Mouse (Mus musculus) gastrocnemius, postnatal 25 days (tissue): ENCODE results near the gene Tesk2. TPM values are rescaled to one million over a fixed set of nuclear protein-coding genes. Genes with fewer than 3 reads are reported as not detected.
A peak's percentile ranks its signal among the peaks of the same experiment; 100 is the strongest.
"Not testable (repeated sequence)": the region's sequence is repeated elsewhere in the genome, so short reads cannot be mapped to it uniquely, and the experiment has no call there.

Experiments used
- DNase-seq: peaks from one replicate; pipeline ENCODE4 v3.0.0; 2022
- total RNA-seq, 2 experiments: library from RNA; stranded (reverse); gene quantifications; 1 replicate in 1 of 2; 2 replicates in 1 of 2; pipeline ENCODE4 v1.2.3; 2021

Gene Tesk2
- total RNA-seq, 2 experiments from 2014 or later = 1.3 to 1.5 TPM

DNA sequence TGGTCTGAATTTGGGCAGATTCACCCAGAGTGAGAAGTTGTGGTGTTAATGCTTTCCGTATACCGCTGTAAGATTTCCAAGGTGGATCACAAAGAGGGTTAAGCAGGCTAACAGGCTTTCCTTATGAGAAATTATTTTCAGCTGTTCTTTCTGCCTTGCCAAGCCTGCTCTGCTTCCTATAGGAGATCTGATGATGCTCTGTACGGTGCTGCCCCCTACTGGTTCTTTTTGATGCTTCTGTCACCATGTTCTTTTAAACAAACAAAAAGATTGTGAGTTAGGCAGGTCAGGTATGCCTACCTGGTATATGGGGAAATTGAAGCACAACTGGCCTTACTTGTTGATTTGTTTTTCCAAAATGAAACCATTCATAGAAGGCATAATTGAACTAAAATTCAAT lies 68.2 kb downstream of the Tesk2 start:
- peak; percentile 44 for DNase-seq

DNA sequence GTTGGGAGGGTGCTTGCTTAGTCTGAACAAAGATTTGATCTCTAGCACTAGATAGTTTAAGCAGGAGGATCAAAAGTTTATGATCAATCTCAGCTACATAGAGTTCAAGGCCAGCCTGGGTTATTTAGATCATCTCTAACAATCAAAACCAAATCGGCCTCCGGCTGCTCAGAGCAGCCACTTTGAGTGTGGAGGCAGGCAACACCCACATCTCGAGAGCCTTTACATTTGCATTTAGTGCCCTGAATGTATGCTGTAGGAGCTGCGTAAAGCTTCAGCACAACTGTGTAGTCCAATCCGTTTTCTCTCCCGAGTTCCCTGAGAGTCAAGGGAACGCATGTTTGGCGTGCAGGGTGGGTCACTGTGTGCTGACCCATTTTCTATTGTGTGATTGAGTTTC lies 71.7 kb downstream of the Tesk2 start:
- DNase-seq = no peak

DNA sequence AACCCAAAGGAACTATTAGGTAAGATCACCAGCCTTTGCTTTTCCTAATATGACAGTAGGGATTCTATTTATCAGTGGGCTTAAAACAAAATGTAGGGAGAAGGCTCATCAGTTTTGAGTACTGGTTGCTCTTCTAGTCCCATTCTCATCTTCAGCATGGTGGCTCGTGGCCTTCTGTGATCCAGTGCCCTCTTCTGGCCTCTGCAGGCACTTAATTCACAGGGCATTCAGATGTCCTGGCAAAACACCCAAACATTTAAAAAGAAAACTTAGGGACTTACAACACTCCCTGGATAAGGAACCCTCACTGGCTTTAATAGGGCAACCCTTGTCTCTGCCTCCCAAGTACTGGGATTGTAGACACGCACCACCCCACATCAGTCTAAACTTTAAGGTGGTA lies 73.5 kb downstream of the Tesk2 start:
- DNase-seq = no peak

DNA sequence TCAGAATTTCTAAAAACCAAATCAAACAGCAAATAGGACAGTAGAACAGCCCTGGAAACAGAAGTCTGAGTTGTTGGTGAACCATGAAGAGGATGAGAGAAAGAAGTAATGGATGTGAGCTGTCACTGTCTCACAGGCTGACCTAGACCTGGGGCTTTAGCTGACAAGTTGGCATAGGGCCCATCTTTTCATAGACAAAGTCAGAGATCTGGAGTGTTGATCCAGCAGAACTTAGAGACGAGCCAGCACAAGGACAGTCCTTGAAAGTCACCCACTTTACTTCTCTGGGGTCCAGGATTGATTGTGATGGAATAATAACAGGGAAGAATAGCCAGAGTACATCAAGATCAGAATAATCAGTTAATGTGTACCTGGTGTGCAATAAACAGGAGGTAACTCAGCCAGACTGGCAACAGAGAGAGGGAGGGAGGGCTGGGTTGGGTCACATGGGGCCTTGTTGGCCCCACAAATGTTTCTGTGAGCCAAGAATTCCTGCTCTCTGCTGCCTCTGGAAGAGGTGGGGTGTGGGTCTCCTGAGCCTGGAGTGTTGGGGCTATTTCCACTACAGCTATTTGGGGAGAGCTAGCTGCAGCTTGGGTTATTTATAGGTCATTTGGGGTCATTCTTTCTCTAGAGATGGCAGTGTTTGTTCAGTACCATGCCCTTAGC lies 75.8 kb downstream of the Tesk2 start:
- peak; percentile 53 for DNase-seq

DNA sequence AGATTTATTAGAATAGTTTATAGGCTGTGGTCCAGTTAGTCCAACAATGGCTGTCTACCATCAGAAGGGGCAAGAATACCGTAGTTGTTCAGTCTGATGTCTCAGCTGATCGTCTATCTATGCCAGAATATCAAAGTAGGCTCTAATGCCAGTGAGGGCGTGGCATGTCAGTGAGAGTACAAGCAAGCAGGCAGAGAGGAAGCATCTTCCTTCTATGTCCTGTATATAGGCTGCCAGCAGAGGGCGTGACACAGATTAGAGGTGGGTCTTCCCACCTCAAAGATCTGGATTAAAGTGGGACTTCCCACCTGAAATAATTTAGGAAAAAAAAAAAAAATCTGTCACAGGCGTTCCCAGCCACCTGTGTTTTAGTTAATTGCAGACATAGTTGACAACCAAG lies 79.2 kb downstream of the Tesk2 start:
- no peak for DNase-seq

DNA sequence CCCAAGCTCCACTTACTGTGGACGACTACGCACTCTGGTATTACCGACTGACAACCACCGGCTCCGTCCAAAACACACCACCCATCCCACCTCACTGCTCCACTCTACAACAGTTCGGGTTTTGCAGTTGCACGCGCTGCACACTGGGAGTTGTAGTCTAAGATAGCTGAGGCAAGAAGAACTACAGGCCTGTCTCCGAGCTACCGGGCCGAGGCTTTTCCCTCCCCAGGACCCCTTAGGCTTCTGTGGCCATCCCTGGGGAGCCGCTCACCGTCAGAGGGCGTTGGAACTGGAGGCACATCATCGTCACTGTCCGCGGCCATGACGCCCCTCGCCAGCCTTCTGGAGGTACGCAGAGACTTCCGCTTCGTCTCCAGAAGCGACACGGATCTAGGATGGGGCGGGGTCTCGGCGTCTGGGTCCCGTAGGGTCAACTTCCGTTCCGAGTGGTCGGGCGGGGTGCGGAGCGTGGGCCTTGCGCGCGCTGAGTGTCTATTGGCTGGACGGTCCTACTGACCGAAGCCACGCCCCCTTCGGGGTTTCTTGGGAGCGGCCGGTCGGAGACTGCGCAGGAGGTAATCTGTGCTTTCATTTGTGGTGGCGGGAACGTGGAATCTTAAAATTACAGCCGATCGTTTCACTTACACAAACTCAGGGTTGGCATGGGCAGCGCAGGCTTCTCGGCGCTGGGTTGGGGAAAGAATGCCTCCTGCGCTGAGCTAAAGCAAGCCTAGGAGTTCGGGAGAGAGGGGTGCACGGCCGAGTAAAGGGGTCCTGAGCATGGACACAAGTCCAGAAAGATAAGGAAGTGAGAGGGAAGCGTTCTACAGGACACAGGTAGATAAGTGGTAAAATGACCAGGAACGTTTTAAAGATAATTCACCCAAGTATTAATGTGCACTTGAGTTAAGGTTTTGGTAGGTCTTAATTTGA lies 86.7 kb downstream of the Tesk2 start, which contains the start of the genes Toe1 and Mutyh:
TSS of gene Toe1 (minus strand) at position 444 of the 933 bp plus-strand sequence.
TSS of gene Mutyh (plus strand) at position 527 of the 933 bp plus-strand sequence.
- peak; percentile 95 for DNase-seq

DNA sequence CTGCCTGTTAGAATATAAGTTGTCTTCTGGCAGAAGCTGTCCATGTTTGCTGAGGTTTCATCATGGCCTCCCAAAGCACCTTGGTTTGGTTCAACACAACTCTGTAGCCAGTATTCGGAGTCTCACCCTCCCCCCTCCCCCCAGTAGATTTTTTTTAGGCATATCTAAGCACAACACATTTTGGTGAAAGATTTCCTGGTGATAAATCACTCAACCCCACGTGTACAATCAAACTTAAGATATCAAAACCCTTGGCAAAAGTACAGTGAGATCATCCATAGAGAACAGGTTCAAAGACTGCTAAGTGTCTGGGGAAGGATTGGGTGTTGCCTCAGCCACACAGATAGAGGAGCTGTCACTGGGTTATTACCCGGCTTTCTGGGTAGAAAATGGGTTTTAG lies 90.3 kb downstream of the Tesk2 start:
- DNase-seq = no peak

DNA sequence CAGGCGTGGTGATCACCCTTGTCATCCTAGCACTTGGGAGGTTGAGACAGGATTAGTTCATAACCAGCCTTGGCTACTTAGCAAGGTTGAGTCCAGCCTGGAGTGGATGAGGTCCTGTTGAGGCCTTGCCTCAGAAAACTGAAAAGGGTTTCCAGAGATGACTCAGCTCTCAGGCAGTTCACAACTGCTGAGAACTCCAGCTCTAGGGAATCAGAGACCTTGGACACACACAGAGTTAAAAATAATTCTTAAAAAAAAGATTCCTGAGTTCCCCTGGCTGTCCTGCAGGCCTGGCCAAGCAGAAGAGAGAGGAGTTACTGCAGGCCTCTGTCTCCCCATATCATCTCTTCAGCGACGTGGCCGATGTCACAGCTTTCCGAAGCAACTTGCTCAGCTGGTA lies 94.5 kb downstream of the Tesk2 start:
- no peak for DNase-seq

DNA sequence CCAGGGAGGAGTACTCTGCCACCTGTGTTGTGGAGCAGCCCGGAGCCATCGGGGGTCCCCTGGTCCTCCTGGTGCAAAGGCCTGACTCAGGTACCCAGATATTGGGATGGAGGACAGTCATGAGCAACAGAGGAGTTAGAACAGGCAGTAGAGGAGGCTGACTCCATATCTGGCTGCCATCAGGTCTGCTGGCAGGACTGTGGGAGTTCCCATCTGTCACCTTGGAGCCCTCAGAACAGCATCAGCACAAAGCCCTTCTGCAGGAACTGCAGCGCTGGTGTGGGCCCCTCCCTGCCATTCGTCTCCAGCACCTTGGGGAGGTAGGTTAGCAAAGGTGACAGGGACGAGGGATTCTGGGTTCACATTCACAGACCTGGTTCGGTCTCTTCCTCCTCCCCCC lies 96.7 kb downstream of the Tesk2 start:
- DNase-seq = no peak

DNA sequence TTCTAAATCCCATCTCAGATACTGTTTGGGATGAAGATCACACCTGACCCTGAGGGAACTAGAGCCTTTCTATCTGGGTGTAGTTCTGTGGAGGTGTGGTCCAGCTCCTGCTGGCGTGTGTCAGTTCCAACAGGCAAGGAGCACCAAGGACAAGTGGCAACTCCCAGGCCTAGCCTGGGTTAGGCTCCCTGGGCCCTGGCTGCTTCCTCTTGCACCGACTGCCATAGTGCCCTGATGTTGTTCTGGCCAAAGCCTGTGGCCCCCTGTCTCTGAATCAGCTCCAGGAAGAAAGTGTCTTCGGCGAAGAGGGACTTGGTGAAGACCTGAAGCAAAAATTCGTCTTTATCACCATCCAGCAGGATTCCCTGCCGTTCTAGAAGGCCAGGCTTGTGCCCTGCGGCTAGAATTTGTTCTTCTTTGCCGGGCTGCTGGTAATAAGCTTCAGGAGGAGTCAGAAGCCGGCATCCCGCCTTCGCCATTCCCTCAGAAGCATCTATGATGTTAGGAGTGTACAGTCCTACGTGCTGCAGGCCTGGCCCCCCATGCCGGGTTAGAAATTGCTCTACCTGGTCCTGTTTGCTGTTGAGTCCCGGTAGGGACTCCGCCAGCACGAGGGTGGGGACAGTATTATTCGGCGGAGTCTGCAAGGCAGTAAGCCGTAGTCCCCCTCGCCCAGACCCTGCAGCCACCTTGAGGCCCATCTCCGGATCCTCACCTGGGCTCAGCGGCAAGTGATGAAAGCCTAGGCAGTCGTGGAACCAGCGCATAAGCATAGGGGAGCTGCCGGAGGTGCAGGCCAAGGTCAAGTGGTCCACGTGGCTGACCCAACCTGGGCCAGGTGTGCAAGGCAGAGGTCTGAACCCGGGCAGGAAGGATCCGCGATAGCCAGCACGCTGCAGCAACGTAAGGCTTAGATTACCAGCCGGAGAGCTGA lies 99.5 kb downstream of the Tesk2 start:
- DNase-seq = no peak

DNA sequence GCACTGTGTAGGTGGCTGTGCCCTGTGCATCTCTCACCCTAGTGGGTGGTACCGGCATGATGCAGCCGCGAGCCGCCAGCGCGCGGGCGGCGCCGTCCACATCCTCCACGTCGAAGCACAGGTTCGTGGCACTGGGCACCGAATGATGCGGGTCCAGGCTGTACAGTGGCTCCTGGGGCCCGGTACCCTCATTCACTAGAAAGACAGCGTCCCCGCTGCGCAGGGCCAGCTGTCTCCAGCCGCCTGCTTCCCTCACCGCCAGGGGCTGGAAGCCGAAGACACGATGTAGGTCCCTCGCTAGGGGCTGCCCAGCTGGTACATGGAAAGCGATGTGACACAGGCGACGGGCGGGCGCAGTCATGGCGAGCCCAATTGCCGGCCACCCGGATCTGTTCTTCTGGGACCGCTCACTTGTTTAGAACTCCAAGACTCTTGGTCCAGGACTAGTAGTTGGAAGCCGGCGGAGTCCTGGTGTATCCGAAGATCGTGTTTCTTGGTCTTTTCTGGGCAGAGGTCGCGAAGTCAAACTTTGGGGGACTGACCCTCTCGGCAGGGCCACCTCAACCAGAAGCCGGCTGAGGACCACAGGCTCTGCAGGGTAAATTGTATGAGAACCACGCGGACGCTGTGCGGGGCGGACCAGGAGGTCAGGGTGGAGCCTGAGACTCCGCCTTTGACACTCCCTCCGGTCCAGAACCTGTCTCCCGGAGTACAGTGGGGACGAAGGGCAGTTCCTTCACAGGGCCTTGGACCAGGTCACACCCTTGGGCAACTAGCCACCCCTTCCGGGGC lies 100.3 kb downstream of the Tesk2 start:
- DNase-seq = peak; percentile 79

DNA sequence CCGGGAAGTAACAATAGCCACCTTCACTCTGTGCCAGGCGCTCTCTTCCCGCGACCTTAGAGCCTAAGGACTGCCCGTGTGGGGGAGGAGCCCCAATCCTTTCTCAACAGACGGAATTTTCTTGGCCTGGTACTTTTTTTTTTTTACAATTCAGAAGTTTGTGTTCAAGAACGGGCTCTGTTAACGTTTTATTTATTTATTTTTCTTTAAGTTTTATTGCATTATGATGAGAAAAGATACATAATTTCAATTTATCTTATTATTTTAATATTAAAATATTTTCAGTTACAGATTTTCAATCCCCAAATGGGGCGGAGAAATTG lies 100.9 kb downstream of the Tesk2 start, which contains the start of gene Hpdl:
TSS of gene Hpdl (minus strand) at position 14 of the 323 bp plus-strand sequence.
- DNase-seq = no peak

DNA sequence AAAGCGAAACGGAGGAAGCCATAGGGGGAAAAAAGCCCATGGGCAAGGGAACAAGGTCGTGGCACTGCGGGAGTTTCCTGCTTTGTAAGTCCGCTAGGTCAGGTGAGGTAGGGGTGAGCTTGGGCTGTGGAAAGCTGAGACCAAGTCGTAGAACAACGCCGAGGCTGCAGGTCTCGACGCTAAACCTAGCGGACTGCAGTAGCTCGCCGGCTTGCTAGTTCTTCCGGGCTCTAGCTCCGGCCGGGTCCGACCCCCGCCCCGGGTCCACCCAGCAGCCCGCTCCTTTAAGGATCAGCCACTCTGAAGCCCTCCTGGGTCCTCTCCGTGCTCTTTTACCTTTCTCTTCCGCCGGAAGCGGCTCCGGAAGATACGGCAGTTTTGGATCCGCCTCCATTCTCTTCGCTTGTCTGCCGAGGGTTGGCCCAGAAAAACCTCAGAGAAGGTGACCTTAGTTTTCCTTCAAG lies 103.8 kb downstream of the Tesk2 start:
- peak; percentile 70 for DNase-seq

DNA sequence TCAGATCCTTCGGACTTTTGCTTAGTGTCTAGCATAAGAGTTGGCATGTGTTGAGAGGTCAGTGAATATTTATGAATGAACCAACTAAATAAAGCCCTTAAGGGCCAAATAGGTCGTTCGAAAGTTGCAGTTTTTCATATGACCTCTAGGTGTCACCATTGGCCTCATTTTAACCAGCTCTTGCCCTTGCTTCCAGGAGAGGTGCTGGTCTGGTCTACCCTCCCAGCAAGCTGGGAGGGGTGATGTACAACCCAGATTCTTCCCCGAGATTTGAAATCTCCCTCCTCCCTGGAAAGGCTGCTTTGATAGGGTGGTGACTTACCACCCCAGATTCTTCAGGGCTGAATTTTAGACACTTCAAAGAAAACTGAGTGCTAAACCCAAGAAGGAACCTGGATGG lies 107.1 kb downstream of the Tesk2 start:
- no peak for DNase-seq

DNA sequence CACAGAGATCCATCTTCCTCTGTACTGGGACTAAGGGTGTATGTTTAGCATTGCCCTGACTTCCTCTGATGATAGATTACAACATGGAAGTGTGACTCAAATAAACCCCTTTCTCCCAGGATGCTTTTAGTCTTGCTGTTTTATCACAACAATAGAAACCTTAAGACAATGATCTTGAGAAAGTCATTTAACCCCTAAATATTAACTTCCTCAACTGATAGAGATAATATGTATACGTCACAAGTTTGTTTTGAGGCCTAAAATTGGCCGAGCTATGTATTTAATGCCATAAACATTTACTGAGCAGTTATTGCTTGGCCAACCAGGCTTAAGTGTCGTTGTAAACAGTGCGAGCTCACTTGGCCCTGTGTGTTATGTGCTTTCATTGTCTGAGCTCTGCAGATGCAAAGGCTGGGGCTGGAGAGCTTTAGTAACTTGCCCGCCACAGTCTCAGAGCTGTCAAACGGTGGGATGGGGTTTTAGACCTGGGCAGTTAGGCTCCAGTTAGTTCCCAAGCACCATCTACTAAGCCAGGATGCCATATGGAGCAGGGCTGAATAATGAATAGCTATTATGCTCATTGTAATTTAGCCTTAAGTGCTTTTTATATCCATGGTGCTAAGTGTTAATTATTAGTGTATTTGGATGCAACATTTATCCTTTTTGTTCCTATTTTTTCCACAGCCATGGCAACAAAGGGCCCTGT lies 108.8 kb downstream of the Tesk2 start:
- no peak for DNase-seq

DNA sequence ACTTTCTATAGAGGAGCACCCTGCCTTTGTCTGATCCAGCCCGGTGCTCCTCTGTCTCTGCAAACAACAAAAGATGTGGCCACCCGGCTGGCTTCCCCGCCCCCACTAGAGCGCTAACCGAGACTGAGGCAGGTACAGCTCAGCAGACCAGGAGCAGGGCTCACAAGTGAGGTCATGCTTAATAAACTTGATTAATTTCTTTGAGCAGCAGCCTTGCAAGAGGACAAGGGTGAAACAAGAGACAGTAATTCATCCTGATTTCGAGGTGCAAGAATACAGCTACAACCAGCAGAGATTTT lies 109.3 kb downstream of the Tesk2 start:
- no peak for DNase-seq

DNA sequence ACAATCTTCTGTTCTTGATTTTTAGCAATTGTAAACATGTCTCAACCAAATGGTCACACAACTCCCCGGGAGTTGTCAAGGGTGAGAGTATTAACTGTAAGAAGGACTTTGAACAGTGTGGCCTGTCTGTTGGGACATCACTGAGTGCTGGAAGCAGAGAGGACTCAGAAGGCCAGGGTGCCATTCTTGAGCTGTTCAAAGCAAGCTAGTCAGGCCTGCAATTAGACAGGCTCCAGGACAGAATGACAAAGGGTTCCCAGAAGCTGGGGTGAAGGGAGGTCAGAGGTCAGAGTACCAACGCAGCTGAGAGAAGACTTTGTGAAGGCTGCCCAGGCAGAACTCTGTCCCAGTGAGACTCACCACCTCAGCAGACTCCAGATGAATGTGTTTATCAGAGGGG lies 118.3 kb downstream of the Tesk2 start:
- no peak for DNase-seq

DNA sequence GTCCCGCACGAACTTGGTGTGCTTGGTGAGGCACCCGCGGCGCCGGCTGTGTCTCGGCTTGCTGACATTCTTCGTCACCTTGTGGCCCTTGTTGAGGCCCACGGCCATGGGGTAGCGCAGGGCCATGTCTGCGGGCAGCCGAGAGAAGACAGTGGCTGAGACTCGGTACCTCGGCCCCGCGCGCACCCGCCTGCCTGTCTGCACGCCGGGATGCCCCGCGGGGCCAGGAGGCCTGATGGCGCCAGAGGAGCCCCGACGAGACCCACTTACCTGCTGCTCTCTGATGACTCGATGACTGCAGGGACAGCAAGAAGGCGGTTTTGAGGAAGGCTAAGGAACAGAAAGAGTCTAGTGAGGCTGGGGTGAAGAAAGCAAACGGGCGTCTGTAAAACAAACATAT lies 119.3 kb downstream of the Tesk2 start:
- DNase-seq = not testable (repeated sequence)

DNA sequence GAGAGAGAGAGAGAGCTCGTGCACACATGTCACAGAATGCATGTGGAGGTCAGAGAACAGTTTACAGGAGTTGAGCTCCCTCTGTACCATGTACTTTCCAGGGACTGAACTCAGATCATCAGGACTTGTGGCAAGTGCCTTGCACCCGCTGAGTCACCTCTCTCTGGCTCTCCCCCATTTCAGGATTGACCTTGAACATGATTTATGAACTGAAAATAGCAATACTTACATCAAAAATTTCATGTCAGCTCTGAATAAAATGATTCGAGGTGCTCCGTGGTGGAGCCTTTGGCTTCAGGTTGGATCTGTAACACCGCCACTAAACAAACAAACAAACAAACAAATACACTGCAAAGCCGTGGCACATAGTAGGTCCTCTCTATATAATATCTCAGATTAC lies 120.1 kb downstream of the Tesk2 start:
- no peak for DNase-seq

DNA sequence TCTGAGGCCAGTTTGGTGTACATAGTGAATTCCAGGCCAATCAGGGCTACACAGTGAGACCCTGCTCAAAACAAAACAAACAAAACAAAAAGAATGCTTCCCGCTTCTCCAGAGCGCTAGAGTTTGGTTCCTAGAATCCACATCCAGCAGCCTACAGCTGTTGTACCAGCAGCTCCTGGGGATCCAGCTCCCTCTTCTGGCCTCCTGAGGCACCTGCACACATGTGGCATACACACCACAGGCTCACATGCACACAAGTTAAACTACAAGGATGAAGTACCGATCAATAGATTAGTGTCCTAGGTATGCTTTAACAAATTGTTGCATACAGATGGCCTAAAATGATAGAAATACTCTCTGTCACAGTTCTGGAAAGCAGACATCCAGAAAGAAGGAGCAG lies 123.6 kb downstream of the Tesk2 start:
- no peak for DNase-seq

DNA sequence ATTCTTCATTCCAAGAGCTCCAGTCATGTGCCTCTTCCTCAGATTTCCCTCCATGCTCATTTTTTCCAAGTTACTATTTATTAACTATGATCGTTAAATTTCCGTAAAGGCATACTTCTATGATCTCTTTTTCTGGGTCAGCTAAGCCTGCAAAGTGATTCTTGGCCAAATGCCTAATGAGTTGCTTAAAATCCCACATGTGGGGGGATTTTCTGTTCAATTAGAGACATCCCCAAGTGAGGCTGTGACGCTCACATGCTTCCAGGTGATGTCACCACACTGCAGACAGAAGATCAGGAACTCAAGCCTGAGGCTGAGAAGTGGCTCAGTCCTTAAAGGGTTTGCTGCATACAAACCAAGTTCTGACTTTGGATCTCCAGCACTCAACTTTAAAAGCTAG lies 129.2 kb downstream of the Tesk2 start:
- no peak for DNase-seq
